In the genomic region with DNA sequence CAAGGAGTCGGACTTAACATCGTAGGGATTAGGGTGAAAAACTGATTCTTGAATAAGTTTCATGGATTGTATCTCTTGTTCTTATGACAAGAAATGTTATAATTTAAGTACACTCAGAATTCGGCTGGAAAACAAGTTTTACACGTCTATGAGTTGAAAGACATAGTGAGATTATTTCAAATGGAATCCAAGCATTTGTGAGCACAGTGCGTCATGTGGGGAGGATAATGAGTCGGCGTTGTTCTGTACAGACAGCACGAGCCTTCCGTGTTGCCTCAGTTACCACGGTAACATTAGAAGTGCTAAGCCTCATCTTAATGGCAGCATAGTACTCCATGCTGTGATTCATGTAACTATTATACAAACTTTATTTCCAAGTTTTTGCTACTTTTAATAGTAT, we compare ENCODE assay signal across 19 mouse cellular contexts.
"Had no signal": no experiment of that assay in that cellular context is flagged by ENCODE, and none has a peak within 500 bp of the region (broad histone marks: within the 10 kb centered on the region; RNA-seq: fewer than 3 reads in every experiment).

No protein-coding gene starts in this region.

- H3K4me2 ChIP-seq: heart, embryonic 12.5 days; hindbrain, embryonic 12.5 days; hindbrain, embryonic 14.5 days; intestine, embryonic 15.5 days; liver, embryonic 11.5 days; liver, embryonic 13.5 days; liver, embryonic 15.5 days had no signal

- H3K4me1 ChIP-seq: heart, embryonic 10.5 days; heart, embryonic 12.5 days; hindbrain, embryonic 10.5 days; hindbrain, embryonic 12.5 days; intestine, embryonic 15.5 days; liver, embryonic 13.5 days; liver, embryonic 15.5 days had no signal

- ATAC-seq: inflammation-experienced regulatory T-cells, adult 6 months; intestine, embryonic 15.5 days; intestine, postnatal 0 days had no signal

- H3K9ac ChIP-seq: heart, embryonic 12.5 days; hindbrain, embryonic 12.5 days; hindbrain, embryonic 14.5 days; intestine, embryonic 15.5 days; liver, embryonic 13.5 days; liver, embryonic 15.5 days had no signal

- H3K9me3 ChIP-seq: heart, embryonic 10.5 days; hindbrain, embryonic 10.5 days; hindbrain, embryonic 12.5 days; intestine, embryonic 15.5 days; liver, embryonic 13.5 days; liver, embryonic 15.5 days had no signal

- H3K36me3 ChIP-seq: heart, embryonic 10.5 days; heart, embryonic 12.5 days; hindbrain, embryonic 10.5 days; hindbrain, embryonic 12.5 days; intestine, embryonic 15.5 days; liver, embryonic 13.5 days; liver, embryonic 15.5 days had no signal

- H3K27me3 ChIP-seq: heart, embryonic 12.5 days; hindbrain, embryonic 12.5 days; intestine, embryonic 15.5 days; liver, embryonic 13.5 days; liver, embryonic 15.5 days had no signal

- H3K27ac ChIP-seq: gastrocnemius, adult 2 months; heart, embryonic 10.5 days; hindbrain, embryonic 10.5 days; hindbrain, embryonic 14.5 days; intestine, embryonic 15.5 days; left cerebral cortex, adult 2 months; liver, embryonic 13.5 days; liver, embryonic 15.5 days had no signal

- DNase-seq: gastrocnemius, adult 2 months; gastrocnemius, postnatal 14 days; gastrocnemius, postnatal 36 days; heart, adult 18-20 months; heart, postnatal 10 days; heart, postnatal 4 days; liver; liver, embryonic 13.5 days had no signal

- H3K4me3 ChIP-seq: gastrocnemius, adult 2 months; heart, embryonic 10.5 days; heart, embryonic 12.5 days; hindbrain, embryonic 10.5 days; hindbrain, embryonic 12.5 days; intestine, embryonic 15.5 days; left cerebral cortex, adult 2 months; liver, embryonic 13.5 days; liver, embryonic 15.5 days had no signal
